Mouse (Mus musculus): ENCODE measurements around the gene Bsg. TPM values are rescaled to one million over a fixed set of nuclear protein-coding genes. Genes with fewer than 3 reads are reported as not detected.

Bsg gene
- polyA plus RNA-seq, 1 experiment from 2014 or later: 900 TPM

DNA sequence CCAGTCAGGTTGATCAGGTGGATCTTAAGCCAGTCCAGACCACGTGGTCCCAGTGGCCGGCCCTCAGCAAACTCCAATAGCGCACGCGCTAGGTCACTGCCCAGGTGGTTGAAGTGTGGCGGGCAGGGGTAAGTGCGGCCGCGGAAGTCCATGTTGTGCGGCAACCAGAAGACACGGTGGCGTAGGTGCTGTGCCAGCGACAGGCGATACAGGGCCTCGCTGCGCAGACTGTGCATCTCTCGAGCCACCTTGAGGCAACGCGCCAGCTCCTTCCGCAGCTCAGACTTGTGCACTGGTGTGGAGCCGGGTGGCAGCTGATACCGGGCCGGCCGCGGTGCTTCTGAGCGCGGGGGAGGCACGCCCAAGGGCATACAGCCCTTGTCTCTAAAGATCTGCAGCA is 34.9 kb downstream of the Bsg start:
- no peak for DNase-seq (ENCODE audit: low spot score)
- no peak overlapping the region for H3K4me2 ChIP-seq (ENCODE audit: low read length)
- H3K27me3 ChIP-seq (replicated peaks; ENCODE audit: control insufficient read depth, insufficient read depth, low read length): no peaks in the 10 kb centered on the region; the same call in 1 of the 2 replicates
- ATAC-seq (replicated peaks; ENCODE audit: low FRiP score, low TSS enrichment, low read depth): 0 out of 2 replicates have a peak, but pooled peaks have one; percentile 9
- WGBS: 97% methylated on average over 28 of the region's 28 CpGs
- H3K4me3 ChIP-seq (ENCODE audit: low read depth, low read length): no peak overlapping the region
- no peak overlapping the region for H3K27ac ChIP-seq (ENCODE audit: low read depth)
- H3K9ac ChIP-seq (ENCODE audit: low read length): no peak overlapping the region
- no peaks in the 10 kb centered on the region for H3K4me1 ChIP-seq (replicated peaks; ENCODE audit: control insufficient read depth, insufficient read depth, low read length)
- peaks cover 65% of the 10 kb centered on the region for H3K9me3 ChIP-seq (ENCODE audit: control insufficient read depth, low read length)
- H3K36me3 ChIP-seq (ENCODE audit: control insufficient read depth, insufficient read depth, low read length): peaks cover 82% of the 10 kb centered on the region

DNA sequence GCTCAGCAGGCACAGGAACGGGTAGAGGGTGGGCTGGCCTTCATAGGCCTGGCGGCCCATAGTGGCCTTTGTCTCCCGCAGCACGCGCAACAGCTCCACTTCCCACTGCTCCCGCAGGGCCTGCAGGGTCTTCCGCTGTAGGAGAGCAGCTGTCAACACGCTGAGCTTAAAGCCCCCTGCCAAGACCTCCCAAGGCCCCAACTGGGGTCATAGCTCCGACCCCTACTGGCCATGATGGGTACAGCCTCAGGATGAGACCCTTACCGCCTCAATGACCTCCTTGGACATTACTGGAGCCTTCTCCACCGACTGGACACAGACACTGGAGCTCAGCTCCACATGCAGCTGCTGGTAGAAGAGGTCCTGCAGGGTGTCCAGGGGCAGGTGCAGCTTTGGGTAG is 36.6 kb downstream of the Bsg start:
- DNase-seq (ENCODE audit: low spot score): no peak
- H3K36me3 ChIP-seq (ENCODE audit: control insufficient read depth, insufficient read depth, low read length): peaks cover 86% of the 10 kb centered on the region
- H3K27ac ChIP-seq (ENCODE audit: low read depth): no peak overlapping the region
- WGBS: 79% methylated on average over 11 of the region's 11 CpGs
- H3K9me3 ChIP-seq (ENCODE audit: control insufficient read depth, low read length): peaks cover 55% of the 10 kb centered on the region
- no peak overlapping the region for H3K9ac ChIP-seq (ENCODE audit: low read length)
- H3K27me3 ChIP-seq (replicated peaks; ENCODE audit: control insufficient read depth, insufficient read depth, low read length): no peaks in the 10 kb centered on the region; the same call in 1 of the 2 replicates
- no peak for ATAC-seq (replicated peaks; ENCODE audit: low FRiP score, low TSS enrichment, low read depth)
- H3K4me2 ChIP-seq (ENCODE audit: low read length): no peak overlapping the region
- H3K4me3 ChIP-seq (ENCODE audit: low read depth, low read length): no peak overlapping the region
- peaks cover 4% of the 10 kb centered on the region; the same call in 1 of the 2 replicates for H3K4me1 ChIP-seq (replicated peaks; ENCODE audit: control insufficient read depth, insufficient read depth, low read length)

DNA sequence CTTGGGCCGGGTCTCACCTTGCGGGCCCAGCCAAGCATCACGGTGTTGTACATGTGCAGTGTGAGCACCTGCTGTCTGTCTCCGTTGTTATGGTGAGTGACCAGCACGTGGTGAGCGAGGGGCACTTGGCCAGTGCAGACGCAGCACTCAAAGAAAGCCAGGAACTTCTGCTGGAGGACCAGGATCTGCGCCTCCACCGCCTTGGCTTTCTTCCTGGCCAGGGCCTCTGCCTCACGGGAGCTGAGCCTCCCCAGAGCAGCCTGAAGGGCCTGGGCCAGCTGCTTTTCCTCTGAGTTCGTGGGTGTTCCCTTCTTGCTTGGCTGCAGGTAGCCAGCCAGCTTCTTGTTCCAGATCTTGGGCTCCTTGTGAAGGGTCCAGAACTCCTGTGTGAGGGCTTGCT is 38.9 kb downstream of the Bsg start:
- no peak overlapping the region for H3K4me3 ChIP-seq (ENCODE audit: low read depth, low read length)
- 92% methylated on average over 11 of the region's 11 CpGs for WGBS
- H3K9ac ChIP-seq (ENCODE audit: low read length): no peak overlapping the region
- DNase-seq (ENCODE audit: low spot score) (no peak), ATAC-seq (replicated peaks; ENCODE audit: low FRiP score, low TSS enrichment, low read depth) (no peak)
- H3K4me1 ChIP-seq (replicated peaks; ENCODE audit: control insufficient read depth, insufficient read depth, low read length): peaks cover 4% of the 10 kb centered on the region; the same call in 1 of the 2 replicates
- peaks cover 63% of the 10 kb centered on the region for H3K36me3 ChIP-seq (ENCODE audit: control insufficient read depth, insufficient read depth, low read length)
- H3K4me2 ChIP-seq (ENCODE audit: low read length): no peak overlapping the region
- H3K9me3 ChIP-seq (ENCODE audit: control insufficient read depth, low read length): peaks cover 33% of the 10 kb centered on the region
- H3K27ac ChIP-seq (ENCODE audit: low read depth): no peak overlapping the region
- no peaks in the 10 kb centered on the region for H3K27me3 ChIP-seq (replicated peaks; ENCODE audit: control insufficient read depth, insufficient read depth, low read length)

DNA sequence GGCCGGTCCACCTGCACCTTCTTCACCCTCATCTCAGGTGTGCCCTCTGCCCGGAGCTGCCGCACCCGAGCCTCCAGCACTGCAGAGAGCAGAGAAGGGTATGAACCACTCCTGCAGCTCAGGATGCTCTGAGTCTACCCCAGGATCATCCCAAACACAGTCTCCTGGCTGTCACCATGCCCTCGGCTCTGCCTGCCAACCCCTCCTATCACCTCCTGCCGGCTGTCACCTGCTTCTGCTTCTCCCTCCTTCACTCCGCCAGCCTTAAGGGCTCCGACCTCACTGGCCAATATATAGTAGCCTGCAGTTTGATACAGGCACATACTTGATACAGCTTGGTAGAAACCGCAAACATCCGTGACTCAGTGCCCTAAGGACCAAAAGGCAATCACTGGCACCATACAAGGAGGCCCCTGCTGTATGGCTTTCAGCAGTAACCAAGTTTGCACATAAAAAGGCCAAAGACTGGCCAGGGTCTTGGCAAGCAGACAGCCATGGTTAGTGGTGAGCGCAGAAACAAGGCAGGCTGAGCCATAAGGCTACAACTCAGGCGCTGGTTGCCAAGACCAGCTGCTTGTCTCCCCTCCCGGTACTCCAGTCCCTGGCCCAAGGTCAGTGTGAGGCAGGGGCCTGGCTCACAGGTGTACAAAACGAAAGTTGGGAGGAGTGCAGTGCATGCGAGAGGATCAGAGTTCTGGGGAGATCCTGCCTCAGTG is 39.5 kb downstream of the Bsg start:
- H3K27ac ChIP-seq (ENCODE audit: low read depth): no peak overlapping the region
- H3K9me3 ChIP-seq (ENCODE audit: control insufficient read depth, low read length): peaks cover 27% of the 10 kb centered on the region
- peaks cover 4% of the 10 kb centered on the region; the same call in 1 of the 2 replicates for H3K4me1 ChIP-seq (replicated peaks; ENCODE audit: control insufficient read depth, insufficient read depth, low read length)
- WGBS: 92% methylated on average over 15 of the region's 15 CpGs
- H3K4me3 ChIP-seq (ENCODE audit: low read depth, low read length): no peak overlapping the region
- H3K9ac ChIP-seq (ENCODE audit: low read length): no peak overlapping the region
- ATAC-seq (replicated peaks; ENCODE audit: low FRiP score, low TSS enrichment, low read depth) (no peak), DNase-seq (ENCODE audit: low spot score) (no peak)
- no peak overlapping the region for H3K4me2 ChIP-seq (ENCODE audit: low read length)
- H3K36me3 ChIP-seq (ENCODE audit: control insufficient read depth, insufficient read depth, low read length): peaks cover 56% of the 10 kb centered on the region
- no peaks in the 10 kb centered on the region for H3K27me3 ChIP-seq (replicated peaks; ENCODE audit: control insufficient read depth, insufficient read depth, low read length)

DNA sequence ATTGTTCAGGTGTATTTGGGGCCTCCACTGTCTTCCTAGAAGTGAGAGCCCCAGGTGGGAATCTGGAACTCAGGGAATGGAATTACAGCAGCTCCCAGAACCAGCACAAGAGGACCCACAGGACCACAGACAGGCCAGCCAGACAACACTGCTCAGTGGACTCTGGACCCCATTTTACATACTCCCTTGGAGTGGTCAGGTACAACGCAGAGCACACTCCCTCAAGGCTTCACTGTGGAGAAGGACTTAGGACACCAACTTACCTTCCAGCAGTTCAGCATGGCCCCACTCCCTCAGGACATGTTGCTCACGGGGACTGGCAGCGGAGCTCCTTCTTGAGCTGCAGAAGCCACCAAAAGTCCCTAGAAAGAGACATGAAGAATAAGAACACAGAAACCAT is 41.1 kb downstream of the Bsg start:
- H3K36me3 ChIP-seq (ENCODE audit: control insufficient read depth, insufficient read depth, low read length): peaks cover 40% of the 10 kb centered on the region
- 95% methylated on average over 3 of the region's 3 CpGs for WGBS
- H3K4me2 ChIP-seq (ENCODE audit: low read length): peak overlapping the region; percentile 71
- peak overlapping the region; percentile 74 for H3K4me3 ChIP-seq (ENCODE audit: low read depth, low read length)
- H3K27ac ChIP-seq (ENCODE audit: low read depth): no peak overlapping the region
- H3K9ac ChIP-seq (ENCODE audit: low read length): no peak overlapping the region
- peaks cover 11% of the 10 kb centered on the region for H3K9me3 ChIP-seq (ENCODE audit: control insufficient read depth, low read length)
- DNase-seq (ENCODE audit: low spot score) (no peak), ATAC-seq (replicated peaks; ENCODE audit: low FRiP score, low TSS enrichment, low read depth) (no peak)
- H3K27me3 ChIP-seq (replicated peaks; ENCODE audit: control insufficient read depth, insufficient read depth, low read length): no peaks in the 10 kb centered on the region
- H3K4me1 ChIP-seq (replicated peaks; ENCODE audit: control insufficient read depth, insufficient read depth, low read length): peaks cover 4% of the 10 kb centered on the region; the same call in 1 of the 2 replicates

DNA sequence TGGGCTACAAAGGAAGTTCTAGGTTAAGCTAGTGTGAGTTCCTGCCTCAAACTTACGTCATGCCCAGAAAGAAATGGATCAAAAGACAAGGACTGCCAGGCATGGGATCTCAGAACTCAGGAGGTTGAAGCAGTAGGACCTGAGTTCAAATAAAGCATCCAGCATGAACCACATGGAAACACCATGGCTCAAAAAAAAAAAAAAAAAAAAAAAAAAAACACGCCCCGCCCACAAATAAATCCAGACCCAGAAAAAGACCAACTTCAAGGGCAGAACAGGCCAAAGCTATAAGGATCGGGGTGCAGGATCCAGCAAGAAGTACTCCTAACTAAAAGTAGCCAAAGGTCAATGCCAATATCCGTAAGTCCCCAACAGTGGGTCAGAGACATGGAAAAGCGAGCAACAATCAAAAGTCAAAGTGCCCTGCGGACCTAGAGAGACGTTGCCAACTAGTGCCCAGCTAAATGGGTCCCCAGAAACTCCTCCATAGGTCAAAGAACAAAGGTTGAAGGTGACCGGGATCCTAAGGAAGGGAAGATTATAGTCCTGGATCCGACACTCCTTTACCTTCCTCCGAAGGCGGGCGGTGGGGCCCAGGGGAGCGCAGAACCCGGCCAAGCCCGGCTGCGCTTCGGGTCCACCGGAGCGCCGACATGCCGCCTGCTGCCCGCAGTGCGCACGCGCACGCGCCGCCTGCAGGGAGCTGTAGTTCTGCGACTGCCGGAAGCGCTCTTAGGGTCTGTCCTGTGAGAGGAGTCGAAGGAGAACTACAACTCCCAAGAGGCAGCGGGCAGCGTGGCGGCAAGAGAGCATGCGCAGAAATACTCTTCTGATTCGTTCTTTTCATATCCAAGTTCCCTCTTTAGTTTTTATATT is 41.8 kb downstream of the Bsg start, which contains the start of gene Polrmt:
Gene Polrmt (minus strand): TSS at position 684 of the 876 bp plus-strand sequence.
- DNase-seq (ENCODE audit: low spot score) (peak; percentile 92), ATAC-seq (replicated peaks; ENCODE audit: low FRiP score, low TSS enrichment, low read depth) (peak; percentile 94)
- H3K4me3 ChIP-seq (ENCODE audit: low read depth, low read length): peak within 1 kb of the TSS; percentile 74
- peaks cover 33% of the 10 kb centered on the region for H3K36me3 ChIP-seq (ENCODE audit: control insufficient read depth, insufficient read depth, low read length)
- H3K4me1 ChIP-seq (replicated peaks; ENCODE audit: control insufficient read depth, insufficient read depth, low read length): peaks cover 4% of the 10 kb centered on the region; the same call in 1 of the 2 replicates
- peak within 1 kb of the TSS; percentile 71 for H3K4me2 ChIP-seq (ENCODE audit: low read length)
- no peak within 1 kb of the TSS for H3K27ac ChIP-seq (ENCODE audit: low read depth)
- H3K9ac ChIP-seq (ENCODE audit: low read length): peak within 1 kb of the TSS; percentile 56
- peaks cover 4% of the 10 kb centered on the region for H3K9me3 ChIP-seq (ENCODE audit: control insufficient read depth, low read length)
- no peaks in the 10 kb centered on the region for H3K27me3 ChIP-seq (replicated peaks; ENCODE audit: control insufficient read depth, insufficient read depth, low read length)
- WGBS: 3% methylated on average over 38 of the region's 38 CpGs

DNA sequence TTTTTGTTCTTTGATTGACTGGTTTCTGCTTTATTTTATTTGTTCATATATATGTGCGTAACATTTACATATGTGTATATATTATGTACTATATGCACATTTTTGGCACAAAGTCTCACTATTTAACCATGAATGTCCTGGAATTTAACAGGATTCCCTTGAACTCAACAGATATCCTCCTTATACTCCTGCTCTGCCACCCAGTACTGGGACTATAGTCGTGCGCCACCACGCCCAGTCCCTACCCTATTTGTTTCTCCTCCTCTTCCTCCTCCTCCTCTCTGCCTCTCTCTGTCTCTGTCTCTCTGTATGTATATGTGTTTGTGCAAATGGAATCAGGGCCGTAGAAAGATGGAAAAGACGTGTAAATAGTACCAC is 42.5 kb downstream of the Bsg start:
- Histone ChIP-seq H3K9ac (ENCODE audit: low read length) (no peak overlapping the region), H3K4me3 (ENCODE audit: low read depth, low read length) (no peak overlapping the region), H3K27ac (ENCODE audit: low read depth) (no peak overlapping the region), H3K36me3 (ENCODE audit: control insufficient read depth, insufficient read depth, low read length) (peaks cover 27% of the 10 kb centered on the region), H3K4me1 (replicated peaks; ENCODE audit: control insufficient read depth, insufficient read depth, low read length) (peaks cover 4% of the 10 kb centered on the region; the same call in 1 of the 2 replicates), H3K9me3 (ENCODE audit: control insufficient read depth, low read length) (no peaks in the 10 kb centered on the region), H3K27me3 (replicated peaks; ENCODE audit: control insufficient read depth, insufficient read depth, low read length) (no peaks in the 10 kb centered on the region), H3K4me2 (ENCODE audit: low read length) (peak overlapping the region; percentile 71)
- WGBS: 19% methylated on average over 6 of the region's 6 CpGs
- DNase-seq (ENCODE audit: low spot score): no peak
- peak; percentile 52 for ATAC-seq (replicated peaks; ENCODE audit: low FRiP score, low TSS enrichment, low read depth)

DNA sequence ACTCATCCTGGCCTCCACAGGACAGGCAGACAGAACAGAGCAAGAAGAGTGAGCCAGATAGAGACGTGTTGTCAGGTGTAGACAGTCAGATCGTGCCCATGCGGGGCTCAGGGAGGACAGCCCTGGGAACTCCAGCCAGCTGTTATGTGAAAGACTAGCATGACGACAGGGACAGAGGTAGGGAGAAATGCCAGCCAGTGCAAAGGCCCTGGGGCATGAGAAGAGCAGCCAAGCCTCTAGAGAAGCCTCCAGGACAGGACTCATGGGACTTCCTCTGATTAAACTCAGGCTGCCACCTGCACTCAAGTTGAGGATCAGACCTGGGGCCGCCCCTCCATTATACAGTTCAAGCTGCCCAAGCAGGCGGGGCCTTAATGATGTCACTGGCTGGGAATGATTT is 44.2 kb downstream of the Bsg start:
- Histone ChIP-seq H3K4me1 (replicated peaks; ENCODE audit: control insufficient read depth, insufficient read depth, low read length) (peaks cover 4% of the 10 kb centered on the region; the same call in 1 of the 2 replicates), H3K36me3 (ENCODE audit: control insufficient read depth, insufficient read depth, low read length) (peaks cover 10% of the 10 kb centered on the region), H3K9ac (ENCODE audit: low read length) (no peak overlapping the region), H3K27ac (ENCODE audit: low read depth) (no peak overlapping the region), H3K4me3 (ENCODE audit: low read depth, low read length) (no peak overlapping the region), H3K27me3 (replicated peaks; ENCODE audit: control insufficient read depth, insufficient read depth, low read length) (no peaks in the 10 kb centered on the region), H3K4me2 (ENCODE audit: low read length) (no peak overlapping the region), H3K9me3 (ENCODE audit: control insufficient read depth, low read length) (no peaks in the 10 kb centered on the region)
- no peak for DNase-seq (ENCODE audit: low spot score)
- WGBS: 85% methylated on average over 6 of the region's 6 CpGs
- no peak for ATAC-seq (replicated peaks; ENCODE audit: low FRiP score, low TSS enrichment, low read depth)

Measured in intestine, embryonic 14.5 days (tissue).